Mouse (Mus musculus): Measurements from ENCODE around the gene Hadha.

- TF ChIP-seq CTCF (IDR thresholded peaks at IDR 0.05), result no peak
- no peak for TF ChIP-seq EP300 (IDR thresholded peaks at IDR 0.05)
Observed at GRCm38 (mm10) chr5:30153222-30153621, 1.7 kb downstream of the Hadha start.

All from lung, postnatal 0 days (tissue).